Mouse (Mus musculus): ENCODE data around the gene Otop1.

GRCm38 (mm10) chr5:38256551-38256950, 19.2 kb upstream of the Otop1 start:
- no peak for TF ChIP-seq MAFK (IDR thresholded peaks at IDR 0.05; ENCODE audit: insufficient read depth, low read depth, low read length)
- no peak for TF ChIP-seq CHD2 (IDR thresholded peaks at IDR 0.05; ENCODE audit: low read depth, low read length)
- TF ChIP-seq HCFC1 (IDR thresholded peaks at IDR 0.05; ENCODE audit: borderline replicate concordance, insufficient read depth, low read length): no peak
- no peak for TF ChIP-seq ZC3H11A (IDR thresholded peaks at IDR 0.05; ENCODE audit: borderline replicate concordance, low read depth, low read length)
